Mouse (Mus musculus): ENCODE results near the gene Rsph3a. TPM values are rescaled to one million over a fixed set of nuclear protein-coding genes. Genes with fewer than 3 reads are reported as not detected.

Rsph3a gene
- polyA plus RNA-seq, 2 experiments: 40.4 to 56.4 TPM

DNA sequence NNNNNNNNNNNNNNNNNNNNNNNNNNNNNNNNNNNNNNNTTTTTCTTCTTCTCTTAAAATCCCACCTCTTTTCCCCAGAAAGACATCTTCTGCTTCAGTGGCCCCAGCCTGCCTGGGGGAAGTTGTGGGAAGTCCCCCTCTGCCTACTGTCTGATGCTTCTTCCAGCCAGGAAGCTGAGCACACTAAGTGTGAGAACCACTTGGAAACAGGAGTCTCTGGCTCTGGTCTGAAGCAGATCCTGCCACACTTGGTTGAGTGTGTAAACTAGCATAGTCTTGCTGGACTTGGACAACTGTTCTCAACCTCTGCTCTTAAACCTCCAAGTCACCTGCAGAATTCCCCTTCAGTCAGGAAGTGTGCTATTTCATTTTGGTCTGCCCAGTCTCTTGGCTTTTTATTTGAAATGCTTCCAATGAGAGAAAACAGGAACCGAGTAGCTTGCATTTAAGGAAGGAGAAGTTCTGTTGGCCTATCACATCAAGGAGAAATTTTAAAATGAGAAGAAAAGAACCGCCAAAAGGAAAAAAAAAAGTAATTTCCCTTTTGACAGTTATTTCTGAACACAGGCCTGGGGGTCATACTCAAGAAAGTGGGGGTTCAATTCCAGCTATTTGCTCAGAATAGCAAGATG, 30.7 kb upstream of the Rsph3a start:
- no peak for TF ChIP-seq POLR2A (IDR thresholded peaks at IDR 0.05; ENCODE audit: borderline replicate concordance, extremely low read depth, insufficient read depth, insufficient read length)
- Histone ChIP-seq H3K27ac (replicated peaks; ENCODE audit: low read depth, low read length) (no peak overlapping the region), H3K9me3 (ENCODE audit: control insufficient read depth, low read length) (peaks cover 4% of the 10 kb centered on the region; the same call in 1 of the 2 replicates), H3K27me3 (ENCODE audit: control insufficient read depth, insufficient read depth, low read length) (no peaks in the 10 kb centered on the region), H3K36me3 (ENCODE audit: control insufficient read depth, insufficient read depth, low read length) (no peaks in the 10 kb centered on the region), H3K9ac (ENCODE audit: low read depth, low read length, severe bottlenecking) (no peak overlapping the region), H3K4me1 (ENCODE audit: control insufficient read depth, insufficient read depth, low read length) (no peaks in the 10 kb centered on the region), H3K4me2 (replicated peaks; ENCODE audit: low read depth, low read length, severe bottlenecking) (no peak overlapping the region), H3K4me3 (replicated peaks; ENCODE audit: low read length) (no peak overlapping the region)
- WGBS: 76% methylated on average over 2 of the region's 2 CpGs
- ATAC-seq (ENCODE audit: low FRiP score, low read depth) (no peak), DNase-seq (ENCODE audit: low spot score) (no peak)

DNA sequence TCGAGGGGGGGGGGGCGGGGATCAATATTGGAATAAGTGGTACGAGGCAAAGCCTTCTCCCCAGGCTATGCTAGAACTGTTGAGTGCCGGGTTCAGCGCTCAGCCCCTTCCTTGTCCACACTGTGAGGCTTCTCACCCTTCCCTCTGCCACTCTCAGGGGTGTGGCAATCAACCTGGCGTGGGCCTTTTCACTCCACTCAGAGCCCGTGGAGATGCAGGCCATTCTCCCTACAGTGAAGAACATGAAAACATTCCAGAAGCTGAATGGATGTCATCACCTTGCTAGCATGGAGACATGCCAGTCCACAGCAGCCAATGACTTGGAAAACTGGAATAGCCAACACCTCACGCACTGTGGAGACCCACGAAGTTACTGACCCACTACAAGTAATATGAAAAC, 29.6 kb upstream of the Rsph3a start:
- TF ChIP-seq POLR2A (IDR thresholded peaks at IDR 0.05; ENCODE audit: borderline replicate concordance, extremely low read depth, insufficient read depth, insufficient read length): no peak
- no peaks in the 10 kb centered on the region for H3K27me3 ChIP-seq (ENCODE audit: control insufficient read depth, insufficient read depth, low read length)
- no peak overlapping the region for H3K9ac ChIP-seq (ENCODE audit: low read depth, low read length, severe bottlenecking)
- H3K4me1 ChIP-seq (ENCODE audit: control insufficient read depth, insufficient read depth, low read length): no peaks in the 10 kb centered on the region
- DNase-seq (ENCODE audit: low spot score) (no peak), ATAC-seq (ENCODE audit: low FRiP score, low read depth) (no peak)
- H3K4me3 ChIP-seq (replicated peaks; ENCODE audit: low read length): no peak overlapping the region
- no peaks in the 10 kb centered on the region for H3K36me3 ChIP-seq (ENCODE audit: control insufficient read depth, insufficient read depth, low read length)
- 76% methylated on average over 9 of the region's 9 CpGs for WGBS
- no peak overlapping the region for H3K4me2 ChIP-seq (replicated peaks; ENCODE audit: low read depth, low read length, severe bottlenecking)
- H3K9me3 ChIP-seq (ENCODE audit: control insufficient read depth, low read length): peaks cover 4% of the 10 kb centered on the region; the same call in 1 of the 2 replicates
- H3K27ac ChIP-seq (replicated peaks; ENCODE audit: low read depth, low read length): no peak overlapping the region

DNA sequence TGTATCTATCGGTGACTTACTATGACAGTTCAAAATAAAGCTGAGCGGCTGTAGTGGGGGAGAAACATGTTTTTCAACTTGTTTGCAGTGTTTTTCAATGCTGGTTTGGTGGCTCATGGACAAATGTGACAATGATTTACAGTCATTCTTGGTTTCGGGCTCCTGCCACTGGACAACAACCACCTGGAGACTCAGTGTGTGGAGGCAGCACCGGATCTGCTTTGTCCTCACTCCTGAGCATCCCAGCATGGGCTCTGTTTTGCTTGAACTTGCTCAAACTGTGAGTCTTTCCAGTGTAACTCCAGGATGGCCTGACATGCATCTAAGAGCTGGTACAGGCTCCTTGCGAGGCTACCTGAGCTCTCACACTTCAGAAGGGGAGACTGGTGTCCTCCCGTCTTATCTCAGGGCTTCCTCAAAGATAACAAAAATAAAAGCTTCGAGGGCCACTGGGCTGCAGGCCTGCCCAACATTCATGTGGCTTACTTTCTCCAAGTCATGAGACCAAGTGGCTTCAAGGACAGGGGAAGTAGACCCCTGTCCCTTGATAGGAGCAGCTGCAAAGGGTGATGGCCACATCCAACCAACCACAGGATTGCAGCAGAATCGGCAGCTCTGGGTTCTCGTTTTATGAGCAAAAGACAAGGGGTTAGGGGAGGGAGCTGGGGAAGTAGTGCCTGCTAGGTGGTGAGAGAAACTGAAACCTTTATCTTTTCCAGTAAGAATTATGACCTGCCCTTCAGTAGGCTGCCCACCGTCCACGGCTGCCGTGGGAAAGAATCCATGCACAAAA, 28.4 kb upstream of the Rsph3a start:
- H3K27me3 ChIP-seq (ENCODE audit: control insufficient read depth, insufficient read depth, low read length): no peaks in the 10 kb centered on the region
- DNase-seq (ENCODE audit: low spot score): no peak
- no peak overlapping the region for H3K27ac ChIP-seq (replicated peaks; ENCODE audit: low read depth, low read length)
- no peak overlapping the region for H3K4me2 ChIP-seq (replicated peaks; ENCODE audit: low read depth, low read length, severe bottlenecking)
- WGBS: 63% methylated on average over 12 of the region's 12 CpGs
- no peaks in the 10 kb centered on the region for H3K36me3 ChIP-seq (ENCODE audit: control insufficient read depth, insufficient read depth, low read length)
- H3K9me3 ChIP-seq (ENCODE audit: control insufficient read depth, low read length): no peaks in the 10 kb centered on the region
- no peak for ATAC-seq (ENCODE audit: low FRiP score, low read depth)
- no peak overlapping the region for H3K9ac ChIP-seq (ENCODE audit: low read depth, low read length, severe bottlenecking)
- no peak overlapping the region for H3K4me3 ChIP-seq (replicated peaks; ENCODE audit: low read length)
- H3K4me1 ChIP-seq (ENCODE audit: control insufficient read depth, insufficient read depth, low read length): no peaks in the 10 kb centered on the region
- no peak for TF ChIP-seq POLR2A (IDR thresholded peaks at IDR 0.05; ENCODE audit: borderline replicate concordance, extremely low read depth, insufficient read depth, insufficient read length)

DNA sequence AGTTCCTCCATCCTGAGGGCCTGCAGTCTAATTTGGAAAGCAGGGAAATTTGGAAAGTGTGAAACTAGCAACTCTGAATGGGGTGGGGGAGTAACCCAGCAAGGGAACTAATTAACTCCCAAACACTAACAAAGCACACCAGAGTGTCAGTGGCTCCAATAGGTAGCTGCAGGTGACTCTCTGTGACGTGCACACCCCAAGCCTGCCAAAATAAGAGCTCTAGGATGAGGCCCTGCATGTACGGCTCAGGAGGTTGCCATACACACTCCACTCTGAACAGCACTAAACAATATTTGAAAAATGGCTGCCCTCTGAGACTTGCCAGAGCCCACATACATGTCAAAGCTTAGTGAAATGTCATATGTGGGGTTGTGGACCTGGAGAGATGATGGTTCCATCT, 27.1 kb upstream of the Rsph3a start:
- no peak for TF ChIP-seq POLR2A (IDR thresholded peaks at IDR 0.05; ENCODE audit: borderline replicate concordance, extremely low read depth, insufficient read depth, insufficient read length)
- no peak for DNase-seq (ENCODE audit: low spot score)
- Histone ChIP-seq H3K4me2 (replicated peaks; ENCODE audit: low read depth, low read length, severe bottlenecking) (no peak overlapping the region), H3K27ac (replicated peaks; ENCODE audit: low read depth, low read length) (no peak overlapping the region), H3K36me3 (ENCODE audit: control insufficient read depth, insufficient read depth, low read length) (no peaks in the 10 kb centered on the region), H3K27me3 (ENCODE audit: control insufficient read depth, insufficient read depth, low read length) (no peaks in the 10 kb centered on the region), H3K9me3 (ENCODE audit: control insufficient read depth, low read length) (no peaks in the 10 kb centered on the region), H3K9ac (ENCODE audit: low read depth, low read length, severe bottlenecking) (no peak overlapping the region), H3K4me3 (replicated peaks; ENCODE audit: low read length) (no peak overlapping the region), H3K4me1 (ENCODE audit: control insufficient read depth, insufficient read depth, low read length) (no peaks in the 10 kb centered on the region)
- WGBS: 76% methylated on average over 2 of the region's 2 CpGs
- no peak for ATAC-seq (ENCODE audit: low FRiP score, low read depth)

DNA sequence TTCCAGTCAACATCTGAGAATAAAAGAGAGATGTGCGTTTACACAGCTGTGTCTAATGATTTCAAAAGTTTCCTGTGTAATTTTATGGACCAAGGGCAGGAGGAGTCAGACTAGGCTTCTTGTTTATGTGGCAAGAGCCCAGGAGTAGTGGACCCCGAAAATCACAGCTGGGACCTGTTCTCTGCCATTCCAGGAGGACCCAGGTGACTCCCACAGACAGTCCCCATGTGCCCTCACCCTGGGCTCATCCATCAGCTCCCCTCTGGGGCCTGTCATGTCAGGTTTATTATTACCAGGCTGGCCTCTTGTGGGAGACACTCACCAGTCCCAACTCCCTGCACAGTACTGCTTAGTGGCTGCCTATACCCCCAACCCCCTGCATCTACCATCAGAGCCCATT, 26.2 kb upstream of the Rsph3a start:
- Histone ChIP-seq H3K36me3 (ENCODE audit: control insufficient read depth, insufficient read depth, low read length) (no peaks in the 10 kb centered on the region), H3K4me2 (replicated peaks; ENCODE audit: low read depth, low read length, severe bottlenecking) (no peak overlapping the region), H3K27ac (replicated peaks; ENCODE audit: low read depth, low read length) (no peak overlapping the region), H3K9me3 (ENCODE audit: control insufficient read depth, low read length) (no peaks in the 10 kb centered on the region), H3K4me1 (ENCODE audit: control insufficient read depth, insufficient read depth, low read length) (no peaks in the 10 kb centered on the region), H3K27me3 (ENCODE audit: control insufficient read depth, insufficient read depth, low read length) (no peaks in the 10 kb centered on the region), H3K4me3 (replicated peaks; ENCODE audit: low read length) (no peak overlapping the region), H3K9ac (ENCODE audit: low read depth, low read length, severe bottlenecking) (no peak overlapping the region)
- WGBS: 47% methylated on average over 2 of the region's 2 CpGs
- TF ChIP-seq POLR2A (IDR thresholded peaks at IDR 0.05; ENCODE audit: borderline replicate concordance, extremely low read depth, insufficient read depth, insufficient read length): no peak
- ATAC-seq (ENCODE audit: low FRiP score, low read depth) (no peak), DNase-seq (ENCODE audit: low spot score) (no peak)

Data from limb, embryonic 14.5 days (tissue).